Mouse (Mus musculus): ENCODE data around the gene Mrpl36. TPM values are rescaled to one million over a fixed set of nuclear protein-coding genes. Genes with fewer than 3 reads are reported as not detected.

The Mrpl36 gene
- 159 and 160 TPM in 2 replicates for polyA plus RNA-seq (2015; fragmentation: Nextera tagmentation; extraction: Ambion mirVana)

GRCm38 (mm10) chr13:73327827-73328698 lies at the start of gene Mrpl36, which contains the start of gene Ndufs6:
Mrpl36 (plus strand) TSS chr13:73328513.
Ndufs6 (minus strand) TSS chr13:73328542.
- ATAC-seq = peak; percentile 92
- Histone ChIP-seq H3K27ac (peak within 1 kb of the TSS; percentile 82), H3K4me2 (replicated peaks) (peak within 1 kb of the TSS; percentile 64), H3K36me3 (peaks cover 20% of the 10 kb centered on the region), H3K4me1 (replicated peaks) (peaks cover 10% of the 10 kb centered on the region), H3K27me3 (replicated peaks) (no peaks in the 10 kb centered on the region), H3K9me3 (no peaks in the 10 kb centered on the region), H3K4me3 (replicated peaks) (peak within 1 kb of the TSS; percentile 88), H3K9ac (peak within 1 kb of the TSS; percentile 81)
- 1% methylated on average over 45 of the region's 45 CpGs for WGBS

GRCm38 (mm10) chr13:73279196-73279595 lies 49.1 kb upstream of the Mrpl36 start:
- Histone ChIP-seq H3K9ac (no peak overlapping the region), H3K4me3 (replicated peaks) (no peak overlapping the region), H3K4me2 (replicated peaks) (no peak overlapping the region; the same call in 1 of the 2 replicates), H3K9me3 (no peaks in the 10 kb centered on the region), H3K4me1 (replicated peaks) (no peaks in the 10 kb centered on the region), H3K36me3 (no peaks in the 10 kb centered on the region), H3K27me3 (replicated peaks) (peaks cover 2% of the 10 kb centered on the region; the same call in 1 of the 2 replicates), H3K27ac (peak overlapping the region; percentile 62)
- 56% methylated on average over 1 of the region's 1 CpGs for WGBS
- peak; percentile 93 for ATAC-seq

- Histone ChIP-seq H3K9me3 (no peaks in the 10 kb centered on the region), H3K27ac (no peak overlapping the region), H3K4me2 (replicated peaks) (no peak overlapping the region), H3K36me3 (no peaks in the 10 kb centered on the region), H3K4me1 (replicated peaks) (no peaks in the 10 kb centered on the region), H3K9ac (no peak overlapping the region), H3K4me3 (replicated peaks) (no peak overlapping the region), H3K27me3 (replicated peaks) (no peaks in the 10 kb centered on the region)
- no peak for ATAC-seq
- WGBS = 72% methylated on average over 2 of the region's 2 CpGs
These were observed 45.9 kb upstream of the Mrpl36 start for GRCm38 (mm10) chr13:73282407-73282806.

- H3K36me3 ChIP-seq = no peaks in the 10 kb centered on the region
- no peaks in the 10 kb centered on the region for H3K4me1 ChIP-seq (replicated peaks)
- no peak overlapping the region for H3K4me3 ChIP-seq (replicated peaks)
- H3K27ac ChIP-seq = no peak overlapping the region
- no peak overlapping the region for H3K9ac ChIP-seq
- 86% methylated on average over 1 of the region's 1 CpGs for WGBS
- no peaks in the 10 kb centered on the region for H3K9me3 ChIP-seq
- no peak overlapping the region for H3K4me2 ChIP-seq (replicated peaks)
- no peak for ATAC-seq
- H3K27me3 ChIP-seq (replicated peaks) = no peaks in the 10 kb centered on the region
These were observed 44.8 kb upstream of the Mrpl36 start for GRCm38 (mm10) chr13:73283534-73283933.

GRCm38 (mm10) chr13:73290206-73290605 lies 38.1 kb upstream of the Mrpl36 start:
- no peaks in the 10 kb centered on the region for H3K36me3 ChIP-seq
- H3K4me3 ChIP-seq (replicated peaks) = no peak overlapping the region
- H3K27me3 ChIP-seq (replicated peaks) = no peaks in the 10 kb centered on the region
- H3K4me1 ChIP-seq (replicated peaks) = 0 out of 2 replicates have a peak, but pooled peaks cover 4% of the 10 kb centered on the region
- no peak overlapping the region for H3K9ac ChIP-seq
- no peaks in the 10 kb centered on the region for H3K9me3 ChIP-seq
- 69% methylated on average over 6 of the region's 6 CpGs for WGBS
- H3K27ac ChIP-seq = 0 out of 2 replicates have a peak overlapping the region, but pooled peaks have one; percentile 15
- peak; percentile 91 for ATAC-seq
- H3K4me2 ChIP-seq (replicated peaks) = no peak overlapping the region

- no peak for ATAC-seq
- H3K36me3 ChIP-seq = no peaks in the 10 kb centered on the region
- H3K27ac ChIP-seq = no peak overlapping the region
- 0 out of 2 replicates have a peak, but pooled peaks cover 4% of the 10 kb centered on the region for H3K4me1 ChIP-seq (replicated peaks)
- no peak overlapping the region for H3K4me2 ChIP-seq (replicated peaks)
- WGBS = 24% methylated on average over 2 of the region's 2 CpGs
- no peaks in the 10 kb centered on the region for H3K9me3 ChIP-seq
- no peak overlapping the region for H3K4me3 ChIP-seq (replicated peaks)
- H3K27me3 ChIP-seq (replicated peaks) = no peaks in the 10 kb centered on the region
- H3K9ac ChIP-seq = no peak overlapping the region
These were observed 37.2 kb upstream of the Mrpl36 start for GRCm38 (mm10) chr13:73291102-73291501.

GRCm38 (mm10) chr13:73298717-73299116 lies 29.6 kb upstream of the Mrpl36 start:
- Histone ChIP-seq H3K4me1 (replicated peaks) (no peaks in the 10 kb centered on the region), H3K27me3 (replicated peaks) (no peaks in the 10 kb centered on the region), H3K27ac (no peak overlapping the region), H3K9ac (no peak overlapping the region), H3K4me3 (replicated peaks) (no peak overlapping the region), H3K36me3 (no peaks in the 10 kb centered on the region), H3K4me2 (replicated peaks) (no peak overlapping the region), H3K9me3 (no peaks in the 10 kb centered on the region)
- WGBS = 67% methylated on average over 4 of the region's 4 CpGs
- ATAC-seq = no peak

GRCm38 (mm10) chr13:73299322-73299721 lies 29.0 kb upstream of the Mrpl36 start:
- no peaks in the 10 kb centered on the region for H3K9me3 ChIP-seq
- ATAC-seq = no peak; the same call in 1 of the 2 replicates
- no peak overlapping the region for H3K27ac ChIP-seq
- 87% methylated on average over 5 of the region's 5 CpGs for WGBS
- no peak overlapping the region for H3K4me3 ChIP-seq (replicated peaks)
- H3K36me3 ChIP-seq = no peaks in the 10 kb centered on the region
- no peaks in the 10 kb centered on the region for H3K27me3 ChIP-seq (replicated peaks)
- H3K4me2 ChIP-seq (replicated peaks) = no peak overlapping the region
- H3K9ac ChIP-seq = no peak overlapping the region
- no peaks in the 10 kb centered on the region for H3K4me1 ChIP-seq (replicated peaks)

GRCm38 (mm10) chr13:73304729-73305128 lies 23.6 kb upstream of the Mrpl36 start:
- Histone ChIP-seq H3K27ac (no peak overlapping the region), H3K9ac (no peak overlapping the region), H3K9me3 (no peaks in the 10 kb centered on the region), H3K4me3 (replicated peaks) (no peak overlapping the region), H3K4me1 (replicated peaks) (no peaks in the 10 kb centered on the region), H3K4me2 (replicated peaks) (no peak overlapping the region), H3K36me3 (no peaks in the 10 kb centered on the region), H3K27me3 (replicated peaks) (no peaks in the 10 kb centered on the region)
- 42% methylated on average over 6 of the region's 6 CpGs for WGBS
- ATAC-seq = peak; percentile 41

- H3K9ac ChIP-seq = no peak overlapping the region
- no peaks in the 10 kb centered on the region for H3K4me1 ChIP-seq (replicated peaks)
- peak overlapping the region; percentile 20; the same call in 1 of the 2 replicates for H3K4me2 ChIP-seq (replicated peaks)
- no peaks in the 10 kb centered on the region for H3K27me3 ChIP-seq (replicated peaks)
- 54% methylated on average over 8 of the region's 8 CpGs for WGBS
- H3K9me3 ChIP-seq = no peaks in the 10 kb centered on the region
- no peaks in the 10 kb centered on the region for H3K36me3 ChIP-seq
- H3K27ac ChIP-seq = 0 out of 2 replicates have a peak overlapping the region, but pooled peaks have one; percentile 2
- peak; percentile 84 for ATAC-seq
- no peak overlapping the region for H3K4me3 ChIP-seq (replicated peaks)
These were observed 22.8 kb upstream of the Mrpl36 start for GRCm38 (mm10) chr13:73305398-73306084.

- 75% methylated on average over 4 of the region's 4 CpGs for WGBS
- Histone ChIP-seq H3K27me3 (replicated peaks) (no peaks in the 10 kb centered on the region), H3K9ac (no peak overlapping the region), H3K9me3 (no peaks in the 10 kb centered on the region), H3K4me3 (replicated peaks) (no peak overlapping the region), H3K27ac (no peak overlapping the region), H3K4me1 (replicated peaks) (no peaks in the 10 kb centered on the region), H3K36me3 (no peaks in the 10 kb centered on the region), H3K4me2 (replicated peaks) (0 out of 2 replicates have a peak overlapping the region, but pooled peaks have one; percentile 20)
- ATAC-seq = no peak
These were observed 22.3 kb upstream of the Mrpl36 start for GRCm38 (mm10) chr13:73306085-73306410.

GRCm38 (mm10) chr13:73306430-73306829 lies 21.9 kb upstream of the Mrpl36 start:
- H3K27ac ChIP-seq = no peak overlapping the region
- H3K27me3 ChIP-seq (replicated peaks) = no peaks in the 10 kb centered on the region
- H3K9me3 ChIP-seq = no peaks in the 10 kb centered on the region
- no peaks in the 10 kb centered on the region for H3K4me1 ChIP-seq (replicated peaks)
- 80% methylated on average over 4 of the region's 4 CpGs for WGBS
- H3K4me3 ChIP-seq (replicated peaks) = no peak overlapping the region
- no peak for ATAC-seq
- no peak overlapping the region for H3K4me2 ChIP-seq (replicated peaks)
- H3K9ac ChIP-seq = no peak overlapping the region
- no peaks in the 10 kb centered on the region for H3K36me3 ChIP-seq
